Mouse (Mus musculus) liver, embryonic 14.5 days (tissue): ENCODE data around the gene Zic1. TPM values are rescaled to one million over a fixed set of nuclear protein-coding genes. Genes with fewer than 3 reads are reported as not detected.

Experiments
- ATAC-seq: fragments of 200-750 bp; cut with Nextera tagmentation; 2 replicates; pipeline ENCODE4 v1.8.0; 2017; ENCODE audit warnings: moderate number of reproducible peaks, mild to moderate bottlenecking, moderate library complexity; ENCODE audit not compliant: insufficient read depth
- DNase-seq, 3 experiments: peaks; one replicate each; pipeline ENCODE4 v3.0.0-alpha.2; 2012 to 2013; ENCODE audit warnings: low read depth in 3 of 3, low spot score in 3 of 3
- H3K27ac ChIP-seq: fragments of 300-500 bp; sonication (generic); 2 replicates; pipeline ENCODE4 v1.5.1; 2014; ENCODE audit warnings: moderate library complexity, mild to moderate bottlenecking, control low read depth, inconsistent platforms
- H3K27me3 ChIP-seq: fragments of 300-500 bp; sonication (generic); 2 replicates; pipeline ENCODE4 v1.6.1; 2014; ENCODE audit warnings: mild to moderate bottlenecking, low read length, moderate library complexity; ENCODE audit not compliant: control insufficient read depth, insufficient read depth
- H3K36me3 ChIP-seq: fragments of 300-500 bp; sonication (generic); replicated peaks from 2 replicates; pipeline ENCODE4 v1.6.1; 2014; ENCODE audit warnings: low read depth; ENCODE audit not compliant: control insufficient read depth, insufficient read depth
- H3K4me1 ChIP-seq, 2 experiments: fragments of 200-500 bp in 1 of 2; fragments of 300-500 bp in 1 of 2; sonication (generic) in 1 of 2; replicated peaks; 2 replicates each; pipeline ENCODE4 v1.6.1; 2012 to 2014; ENCODE audit warnings: antibody characterized with exemption in 1 of 2, inconsistent platforms in 1 of 2, low read length in 1 of 2; ENCODE audit not compliant: control insufficient read depth in 2 of 2, insufficient read depth in 2 of 2
- H3K4me2 ChIP-seq: fragments of 300-500 bp; sonication (generic); 2 replicates; pipeline ENCODE4 v1.6.1; 2014; ENCODE audit warnings: low read depth, mild to moderate bottlenecking, control low read depth, moderate library complexity
- H3K4me3 ChIP-seq, 2 experiments: fragments of 200-500 bp in 1 of 2; fragments of 300-500 bp in 1 of 2; sonication (generic) in 1 of 2; 2 replicates each; pipeline ENCODE4 v1.5.1; 2012 to 2014; ENCODE audit warnings: low read depth in 2 of 2, low read length in 2 of 2, mild to moderate bottlenecking in 2 of 2, control low read depth in 1 of 2, inconsistent platforms in 1 of 2, moderate library complexity in 1 of 2; ENCODE audit not compliant: insufficient read depth in 1 of 2
- H3K9ac ChIP-seq: fragments of 300-500 bp; sonication (generic); replicated peaks from 2 replicates; pipeline ENCODE4 v1.6.1; 2014; ENCODE audit warnings: mild to moderate bottlenecking, control low read depth, moderate library complexity
- H3K9me3 ChIP-seq: fragments of 300-500 bp; sonication (generic); 2 replicates; pipeline ENCODE4 v1.6.1; 2016; ENCODE audit warnings: low read length, mixed read lengths; ENCODE audit not compliant: control insufficient read depth
- CTCF ChIP-seq: IDR thresholded peaks from 2 replicates; pipeline ENCODE4 v1.5.1; 2016; ENCODE audit warnings: antibody characterized with exemption, low read depth, control low read depth
- EP300 ChIP-seq: IDR thresholded peaks from 2 replicates; pipeline ENCODE4 v1.6.1; 2016; ENCODE audit warnings: antibody characterized with exemption, low read depth
- WGBS: fragments of 180-500 bp; shearing (Covaris S2); extraction: QIAGEN DNeasy Blood & Tissue Kit; methylation state at CpG from one replicate; pipeline ENCODE4 v1.1.7; 2014; ENCODE audit not compliant: insufficient replicate concordance; 5-methylcytosine and 5-hydroxymethylcytosine counted together
- polyA plus RNA-seq, 2 experiments: library from polyadenylated mRNA; depleted of rRNA in 1 of 2; stranded (reverse) in 1 of 2; unstranded in 1 of 2; fragments of >200 nt; fragmentation: Nextera tagmentation in 1 of 2; extraction: Ambion mirVana in 1 of 2; gene quantifications; 2 replicates each; pipeline versions ENCODE4 v1.2.1 to v1.2.3; 2012 to 2014

Zic1 gene
- polyA plus RNA-seq, 2 experiments = 0.07 TPM; not detected in 1

DNA sequence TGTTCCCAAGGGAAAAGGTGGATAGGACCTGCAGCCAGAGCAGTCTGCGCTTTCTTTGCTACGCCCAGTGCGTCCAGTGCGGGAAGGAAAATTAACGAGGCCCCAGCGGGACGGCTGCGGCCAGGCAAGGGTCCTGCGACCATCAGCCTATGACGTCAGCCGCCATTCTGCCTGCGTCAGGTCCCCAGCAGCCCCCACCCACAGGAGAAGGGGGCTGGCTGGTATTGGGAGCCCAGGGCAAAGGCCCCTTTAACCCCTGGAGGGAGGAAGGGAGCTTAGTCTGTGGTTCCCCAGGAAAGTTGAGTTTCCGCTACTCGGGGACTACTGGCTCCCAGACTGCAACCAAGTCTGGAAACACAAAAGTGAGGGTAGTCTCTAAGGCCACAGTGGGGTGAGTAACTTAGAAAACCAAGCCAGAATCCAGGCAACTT lies 14.7 kb downstream of the Zic1 start:
- H3K9ac ChIP-seq = no peak overlapping the region
- no peak overlapping the region for H3K27ac ChIP-seq
- no peaks in the 10 kb centered on the region for H3K9me3 ChIP-seq
- H3K4me3 ChIP-seq = no peak overlapping the region
- no peaks in the 10 kb centered on the region for H3K36me3 ChIP-seq
- H3K4me1 ChIP-seq = no peaks in the 10 kb centered on the region
- no peak for DNase-seq
- TF ChIP-seq CTCF = no peak
- TF ChIP-seq EP300 = no peak
- peaks cover 57% of the 10 kb centered on the region for H3K27me3 ChIP-seq
- WGBS = 5% methylated on average over 14 of the region's 14 CpGs
- ATAC-seq = no peak
- H3K4me2 ChIP-seq = no peak overlapping the region

DNA sequence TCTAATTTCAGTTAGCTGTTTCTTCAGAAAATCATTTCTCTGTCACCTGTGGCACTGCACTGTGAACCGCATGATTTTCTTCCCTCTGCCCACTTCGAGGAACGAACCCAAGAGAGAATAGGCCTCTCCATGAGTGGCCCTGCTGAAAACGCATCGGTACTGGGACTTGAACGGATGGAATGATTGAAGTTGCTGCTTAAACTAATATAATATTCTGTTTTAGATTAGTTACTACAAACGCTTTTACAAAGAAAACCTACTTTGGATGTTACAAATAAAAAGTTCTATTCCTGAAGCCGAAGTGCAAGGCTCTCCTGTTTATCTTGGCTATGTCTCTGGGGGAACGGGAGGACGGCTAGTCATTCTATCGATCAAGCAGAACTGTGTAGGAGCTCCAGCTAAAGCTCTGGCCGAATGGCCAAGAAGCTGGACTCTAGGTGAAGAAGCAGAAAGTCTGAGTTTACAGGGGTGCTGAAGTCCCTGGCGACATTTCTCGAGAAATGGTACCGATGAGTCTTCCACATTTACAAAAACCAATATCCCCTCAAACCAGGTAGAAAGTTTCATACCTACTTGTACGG lies 15.3 kb downstream of the Zic1 start:
- ATAC-seq = no peak
- DNase-seq = no peak
- H3K4me1 ChIP-seq = no peaks in the 10 kb centered on the region
- H3K9ac ChIP-seq = no peak overlapping the region
- H3K36me3 ChIP-seq = no peaks in the 10 kb centered on the region
- no peak overlapping the region for H3K4me2 ChIP-seq
- no peak overlapping the region for H3K27ac ChIP-seq
- 2% methylated on average over 16 of the region's 16 CpGs for whole genome bisulfite sequencing
- TF ChIP-seq CTCF (no peak), EP300 (no peak)
- no peaks in the 10 kb centered on the region for H3K9me3 ChIP-seq
- H3K27me3 ChIP-seq = peaks cover 52% of the 10 kb centered on the region
- no peak overlapping the region for H3K4me3 ChIP-seq

DNA sequence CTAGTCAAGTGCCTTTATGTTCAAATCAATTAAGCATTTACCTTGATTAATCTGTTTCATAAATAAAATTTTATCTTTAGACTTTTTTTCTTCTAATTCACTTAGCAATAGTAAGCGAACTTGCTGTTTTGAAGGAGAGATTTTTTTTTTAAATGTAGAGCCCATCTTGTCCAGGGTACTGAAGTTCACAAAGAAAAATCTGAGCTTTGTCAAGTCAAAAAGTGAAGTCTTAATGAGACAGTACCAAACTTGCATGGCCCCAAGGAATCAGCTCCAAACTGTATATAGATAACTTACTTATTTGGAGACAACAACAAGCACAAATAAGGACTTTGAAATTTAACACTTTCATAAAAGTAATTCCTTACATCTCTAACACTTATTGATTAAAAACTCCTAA lies 16.9 kb downstream of the Zic1 start:
- Histone ChIP-seq H3K4me2 (no peak overlapping the region), H3K4me3 (no peak overlapping the region), H3K36me3 (no peaks in the 10 kb centered on the region), H3K4me1 (no peaks in the 10 kb centered on the region), H3K9ac (no peak overlapping the region), H3K27me3 (peaks cover 36% of the 10 kb centered on the region), H3K9me3 (no peaks in the 10 kb centered on the region), H3K27ac (no peak overlapping the region)
- DNase-seq (no peak), ATAC-seq (no peak)
- TF ChIP-seq EP300 (no peak), CTCF (no peak)
- WGBS = 21% methylated on average over 1 of the region's 1 CpGs

DNA sequence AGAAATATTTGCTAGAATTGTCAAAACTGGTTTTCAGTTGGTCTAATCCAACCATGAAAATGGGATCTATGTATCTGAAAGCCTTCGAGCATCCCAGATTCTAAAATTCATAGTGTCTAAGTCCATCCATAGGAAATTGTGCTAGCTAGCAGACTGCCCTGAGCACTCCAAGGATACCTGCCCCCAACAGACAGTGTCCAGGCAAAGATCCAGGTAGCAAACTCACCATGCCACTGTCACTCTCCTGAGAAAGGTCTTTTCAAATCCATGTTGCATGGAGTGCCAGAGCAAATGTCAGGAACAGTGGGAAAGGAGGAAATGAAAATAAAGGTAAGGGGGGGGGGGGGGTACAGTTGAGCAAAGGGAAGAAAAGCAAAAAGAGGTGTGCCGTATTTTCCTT lies 18.0 kb downstream of the Zic1 start:
- Histone ChIP-seq H3K4me1 (no peaks in the 10 kb centered on the region), H3K9me3 (no peaks in the 10 kb centered on the region), H3K4me2 (no peak overlapping the region), H3K4me3 (no peak overlapping the region), H3K9ac (no peak overlapping the region), H3K27me3 (peaks cover 28% of the 10 kb centered on the region), H3K27ac (no peak overlapping the region), H3K36me3 (no peaks in the 10 kb centered on the region)
- DNase-seq = no peak
- TF ChIP-seq EP300 = no peak
- no peak for TF ChIP-seq CTCF
- ATAC-seq = no peak
- 40% methylated on average over 2 of the region's 2 CpGs for whole genome bisulfite sequencing

Other genes starting within 250 kb of the Zic1 start
- 0.01 and 0.11 TPM in 2 replicates for gene Zic4, start 3.4 kb downstream of the Zic1 start, polyA plus RNA-seq (2012; rRNA removed)
- gene Zic4, start 3.4 kb downstream of the Zic1 start, polyA plus RNA-seq (2014; fragmentation: Nextera tagmentation; extraction: Ambion mirVana) = not detected in 2 replicates